Mouse (Mus musculus) splenic B cell, adult 2 months (primary cell): Measurements from ENCODE around the gene Nhlh1.

Experiments used
- DNase-seq: peaks from one replicate; pipeline ENCODE4 v3.0.0-alpha.2; 2011; ENCODE audit warnings: low read depth, low spot score
- H3K27me3 ChIP-seq: 2 replicates; pipeline ENCODE4 v1.6.1; 2012; ENCODE audit warnings: mild to moderate bottlenecking, low read length, moderate library complexity, mixed read lengths; ENCODE audit not compliant: control insufficient read depth, poor library complexity, insufficient read depth, severe bottlenecking
- H3K36me3 ChIP-seq: 2 replicates; pipeline ENCODE4 v1.6.1; 2012; ENCODE audit warnings: mild to moderate bottlenecking, low read length, moderate library complexity, mixed read lengths; ENCODE audit not compliant: control insufficient read depth, poor library complexity, insufficient read depth, severe bottlenecking

Nhlh1 gene

GRCm38 (mm10) chr1:172015312-172015939, 41.9 kb downstream of the Nhlh1 start:
- Histone ChIP-seq H3K36me3 (no peaks in the 10 kb centered on the region), H3K27me3 (no peaks in the 10 kb centered on the region)
- no peak for DNase-seq

GRCm38 (mm10) chr1:172014771-172015170, 42.6 kb downstream of the Nhlh1 start:
- DNase-seq: no peak
- Histone ChIP-seq H3K36me3 (no peaks in the 10 kb centered on the region), H3K27me3 (no peaks in the 10 kb centered on the region)

- no peaks in the 10 kb centered on the region for H3K36me3 ChIP-seq
- no peaks in the 10 kb centered on the region for H3K27me3 ChIP-seq
- peak; percentile 69 for DNase-seq
These were observed 45.3 kb downstream of the Nhlh1 start for GRCm38 (mm10) chr1:172012030-172012429.

- no peak for DNase-seq
- H3K27me3 ChIP-seq: no peaks in the 10 kb centered on the region
- no peaks in the 10 kb centered on the region for H3K36me3 ChIP-seq
These were observed 47.1 kb downstream of the Nhlh1 start for GRCm38 (mm10) chr1:172010042-172010824.

GRCm38 (mm10) chr1:172009406-172009805, 48.0 kb downstream of the Nhlh1 start:
- no peaks in the 10 kb centered on the region for H3K27me3 ChIP-seq
- no peak for DNase-seq
- no peaks in the 10 kb centered on the region for H3K36me3 ChIP-seq

- no peak for DNase-seq
- no peaks in the 10 kb centered on the region for H3K36me3 ChIP-seq
- no peaks in the 10 kb centered on the region for H3K27me3 ChIP-seq
These were observed 49.0 kb downstream of the Nhlh1 start for GRCm38 (mm10) chr1:172008351-172008750.

- no peak for DNase-seq
- no peaks in the 10 kb centered on the region for H3K27me3 ChIP-seq
- H3K36me3 ChIP-seq: no peaks in the 10 kb centered on the region
These were observed 49.6 kb downstream of the Nhlh1 start for GRCm38 (mm10) chr1:172007761-172008160.
